Mouse (Mus musculus) liver, embryonic 14.5 days (tissue): ENCODE data around the gene Olfr98.

ENCODE experiments used
- CTCF ChIP-seq: IDR thresholded peaks from 2 replicates; pipeline ENCODE4 v1.5.1; 2016; ENCODE audit warnings: antibody characterized with exemption, low read depth, control low read depth
- EP300 ChIP-seq: IDR thresholded peaks from 2 replicates; pipeline ENCODE4 v1.6.1; 2016; ENCODE audit warnings: antibody characterized with exemption, low read depth

DNA sequence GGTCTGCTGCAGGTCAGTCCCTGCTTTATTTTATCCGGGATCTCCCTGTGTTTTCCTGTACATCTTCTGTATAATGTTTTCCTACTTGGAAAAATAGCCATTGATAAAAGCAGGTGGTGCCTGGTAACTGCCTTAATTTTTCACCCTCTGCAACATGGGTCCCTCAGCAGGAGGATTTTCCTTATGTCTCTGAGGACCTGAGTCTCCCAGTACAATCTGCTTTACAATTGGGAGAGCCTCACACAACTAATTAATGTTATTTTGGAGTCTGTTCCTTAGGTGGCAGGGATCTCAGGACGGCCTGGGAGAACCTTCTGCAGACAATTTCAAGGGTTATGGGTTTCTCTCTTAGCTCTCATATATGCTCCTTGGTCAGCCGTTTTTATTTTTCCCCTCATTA lies 50.5 kb downstream of the Olfr98 start, which contains the start of gene Olfr95:
- TF ChIP-seq CTCF, result no peak
- no peak for TF ChIP-seq EP300
